Mouse (Mus musculus) midbrain, embryonic 12.5 days (tissue): ENCODE data around the gene D330020A13Rik. TPM values are rescaled to one million over a fixed set of nuclear protein-coding genes. Genes with fewer than 3 reads are reported as not detected.

ENCODE experiments used
- ATAC-seq: fragments of 200-750 bp; cut with Nextera tagmentation; 2 replicates; pipeline ENCODE4 v1.8.0; 2017; ENCODE audit warnings: low read depth, moderate TSS enrichment, moderate library complexity; ENCODE audit not compliant: low FRiP score
- H3K27ac ChIP-seq: fragments of 300-500 bp; sonication (generic); replicated peaks from 2 replicates; pipeline ENCODE4 v1.5.1; 2016; ENCODE audit warnings: mild to moderate bottlenecking
- H3K27me3 ChIP-seq: fragments of 300-500 bp; sonication (generic); 2 replicates; pipeline ENCODE4 v1.6.1; 2016; ENCODE audit warnings: mild to moderate bottlenecking
- H3K36me3 ChIP-seq: fragments of 300-500 bp; sonication (generic); 2 replicates; pipeline ENCODE4 v1.6.1; 2016
- H3K4me1 ChIP-seq: fragments of 300-500 bp; sonication (generic); 2 replicates; pipeline ENCODE4 v1.6.1; 2016
- H3K4me2 ChIP-seq: fragments of 300-500 bp; sonication (generic); replicated peaks from 2 replicates; pipeline ENCODE4 v1.6.1; 2016; ENCODE audit warnings: mild to moderate bottlenecking, moderate library complexity
- H3K4me3 ChIP-seq: fragments of 300-500 bp; sonication (generic); 2 replicates; pipeline ENCODE4 v1.5.1; 2016; ENCODE audit warnings: mild to moderate bottlenecking
- H3K9ac ChIP-seq: fragments of 300-500 bp; sonication (generic); replicated peaks from 2 replicates; pipeline ENCODE4 v1.6.1; 2016; ENCODE audit warnings: mild to moderate bottlenecking, moderate library complexity
- H3K9me3 ChIP-seq: fragments of 300-500 bp; sonication (generic); 2 replicates; pipeline ENCODE4 v1.6.1; 2016; ENCODE audit warnings: mild to moderate bottlenecking
- WGBS: fragments of 180-500 bp; shearing (Covaris S2); methylation state at CpG from one replicate; pipeline ENCODE4 v1.1.7; 2016; 5-methylcytosine and 5-hydroxymethylcytosine counted together
- polyA plus RNA-seq: library from polyadenylated mRNA; unstranded; fragments of >200 nt; fragmentation: Nextera tagmentation; extraction: Ambion mirVana; gene quantifications from 2 replicates; pipeline ENCODE4 v1.2.1, GENCODE M21; 2016

The D330020A13Rik gene
- polyA plus RNA-seq, 1 experiment from 2014 or later: not detected

- no peaks in the 10 kb centered on the region for H3K36me3 ChIP-seq
- H3K9ac ChIP-seq: no peak overlapping the region
- no peak for ATAC-seq
- no peak overlapping the region for H3K4me3 ChIP-seq
- H3K27me3 ChIP-seq: peaks cover 3% of the 10 kb centered on the region; the same call in 1 of the 2 replicates
- H3K4me2 ChIP-seq: peak overlapping the region; percentile 33
- H3K9me3 ChIP-seq: no peaks in the 10 kb centered on the region
- WGBS: 31% methylated on average over 16 of the region's 16 CpGs
- no peak overlapping the region for H3K27ac ChIP-seq
- 0 out of 2 replicates have a peak, but pooled peaks cover 2% of the 10 kb centered on the region for H3K4me1 ChIP-seq
Measured at GRCm38 (mm10) chr6:120302755-120303316, 8.7 kb downstream of the D330020A13Rik start.

GRCm38 (mm10) chr6:120306859-120307594, 12.9 kb downstream of the D330020A13Rik start:
- Histone ChIP-seq H3K4me2 (no peak overlapping the region), H3K27ac (no peak overlapping the region), H3K4me1 (no peaks in the 10 kb centered on the region), H3K27me3 (no peaks in the 10 kb centered on the region), H3K9ac (no peak overlapping the region), H3K9me3 (no peaks in the 10 kb centered on the region), H3K4me3 (no peak overlapping the region), H3K36me3 (no peaks in the 10 kb centered on the region)
- no peak for ATAC-seq
- 85% methylated on average over 3 of the region's 3 CpGs for WGBS

- Histone ChIP-seq H3K27ac (no peak overlapping the region), H3K9ac (no peak overlapping the region), H3K4me1 (no peaks in the 10 kb centered on the region), H3K36me3 (no peaks in the 10 kb centered on the region), H3K27me3 (no peaks in the 10 kb centered on the region), H3K4me2 (no peak overlapping the region), H3K4me3 (no peak overlapping the region), H3K9me3 (no peaks in the 10 kb centered on the region)
- ATAC-seq: no peak
- WGBS: 76% methylated on average over 9 of the region's 9 CpGs
Measured at GRCm38 (mm10) chr6:120309338-120309737, 15.2 kb downstream of the D330020A13Rik start.

GRCm38 (mm10) chr6:120309787-120310186, 15.6 kb downstream of the D330020A13Rik start:
- no peak for ATAC-seq
- no peak overlapping the region for H3K4me3 ChIP-seq
- H3K27ac ChIP-seq: no peak overlapping the region
- no peak overlapping the region for H3K9ac ChIP-seq
- H3K4me2 ChIP-seq: no peak overlapping the region
- H3K9me3 ChIP-seq: no peaks in the 10 kb centered on the region
- WGBS: 65% methylated on average over 3 of the region's 3 CpGs
- no peaks in the 10 kb centered on the region for H3K27me3 ChIP-seq
- H3K4me1 ChIP-seq: no peaks in the 10 kb centered on the region
- no peaks in the 10 kb centered on the region for H3K36me3 ChIP-seq

- WGBS: 87% methylated on average over 5 of the region's 5 CpGs
- no peaks in the 10 kb centered on the region for H3K4me1 ChIP-seq
- no peaks in the 10 kb centered on the region for H3K9me3 ChIP-seq
- H3K9ac ChIP-seq: no peak overlapping the region
- no peaks in the 10 kb centered on the region for H3K27me3 ChIP-seq
- no peaks in the 10 kb centered on the region for H3K36me3 ChIP-seq
- H3K4me3 ChIP-seq: no peak overlapping the region
- H3K27ac ChIP-seq: no peak overlapping the region
- no peak overlapping the region for H3K4me2 ChIP-seq
- no peak for ATAC-seq
Measured at GRCm38 (mm10) chr6:120312443-120312842, 18.3 kb downstream of the D330020A13Rik start.

GRCm38 (mm10) chr6:120318303-120318940, 24.3 kb downstream of the D330020A13Rik start:
- Histone ChIP-seq H3K4me2 (no peak overlapping the region), H3K27me3 (no peaks in the 10 kb centered on the region), H3K4me3 (no peak overlapping the region), H3K36me3 (no peaks in the 10 kb centered on the region), H3K9ac (no peak overlapping the region), H3K4me1 (no peaks in the 10 kb centered on the region), H3K9me3 (no peaks in the 10 kb centered on the region), H3K27ac (no peak overlapping the region)
- 82% methylated on average over 11 of the region's 11 CpGs for WGBS
- no peak for ATAC-seq

GRCm38 (mm10) chr6:120319129-120319528, 25.0 kb downstream of the D330020A13Rik start:
- Histone ChIP-seq H3K4me3 (no peak overlapping the region), H3K4me2 (no peak overlapping the region), H3K36me3 (no peaks in the 10 kb centered on the region), H3K27me3 (no peaks in the 10 kb centered on the region), H3K27ac (no peak overlapping the region), H3K9me3 (no peaks in the 10 kb centered on the region), H3K9ac (no peak overlapping the region), H3K4me1 (no peaks in the 10 kb centered on the region)
- 91% methylated on average over 9 of the region's 9 CpGs for WGBS
- ATAC-seq: no peak

GRCm38 (mm10) chr6:120320369-120320768, 26.2 kb downstream of the D330020A13Rik start:
- no peak overlapping the region for H3K27ac ChIP-seq
- no peaks in the 10 kb centered on the region for H3K4me1 ChIP-seq
- H3K4me3 ChIP-seq: no peak overlapping the region
- 74% methylated on average over 2 of the region's 2 CpGs for WGBS
- ATAC-seq: no peak
- peaks cover 9% of the 10 kb centered on the region for H3K36me3 ChIP-seq
- H3K4me2 ChIP-seq: no peak overlapping the region
- H3K9ac ChIP-seq: no peak overlapping the region
- no peaks in the 10 kb centered on the region for H3K9me3 ChIP-seq
- no peaks in the 10 kb centered on the region for H3K27me3 ChIP-seq

- H3K36me3 ChIP-seq: peaks cover 20% of the 10 kb centered on the region
- no peak overlapping the region for H3K27ac ChIP-seq
- no peak overlapping the region for H3K4me3 ChIP-seq
- no peak overlapping the region for H3K9ac ChIP-seq
- no peak for ATAC-seq
- no peaks in the 10 kb centered on the region for H3K4me1 ChIP-seq
- H3K9me3 ChIP-seq: no peaks in the 10 kb centered on the region
- no peak overlapping the region for H3K4me2 ChIP-seq
- H3K27me3 ChIP-seq: no peaks in the 10 kb centered on the region
- WGBS: 31% methylated on average over 6 of the region's 6 CpGs
Measured at GRCm38 (mm10) chr6:120324295-120324927, 30.2 kb downstream of the D330020A13Rik start.

- no peak overlapping the region for H3K27ac ChIP-seq
- H3K9me3 ChIP-seq: no peaks in the 10 kb centered on the region
- 85% methylated on average over 2 of the region's 2 CpGs for WGBS
- no peak overlapping the region for H3K9ac ChIP-seq
- no peaks in the 10 kb centered on the region for H3K4me1 ChIP-seq
- peaks cover 82% of the 10 kb centered on the region for H3K36me3 ChIP-seq
- no peaks in the 10 kb centered on the region for H3K27me3 ChIP-seq
- no peak overlapping the region for H3K4me2 ChIP-seq
- ATAC-seq: no peak
- H3K4me3 ChIP-seq: no peak overlapping the region
Measured at GRCm38 (mm10) chr6:120332351-120332750, 38.2 kb downstream of the D330020A13Rik start.

GRCm38 (mm10) chr6:120343992-120344391, 49.8 kb downstream of the D330020A13Rik start:
- no peak overlapping the region for H3K9ac ChIP-seq
- no peak for ATAC-seq
- no peaks in the 10 kb centered on the region for H3K9me3 ChIP-seq
- 77% methylated on average over 1 of the region's 1 CpGs for WGBS
- no peak overlapping the region for H3K27ac ChIP-seq
- H3K4me1 ChIP-seq: no peaks in the 10 kb centered on the region
- H3K4me3 ChIP-seq: no peak overlapping the region
- no peak overlapping the region for H3K4me2 ChIP-seq
- no peaks in the 10 kb centered on the region for H3K27me3 ChIP-seq
- peaks cover 79% of the 10 kb centered on the region for H3K36me3 ChIP-seq
